Mouse (Mus musculus) stomach, postnatal 0 days (tissue): Measurements from ENCODE around the gene Proser1.

Experiments
- CTCF ChIP-seq: IDR thresholded peaks from 2 replicates; pipeline ENCODE4 v1.5.1; 2016; ENCODE audit warnings: antibody characterized with exemption, low read depth, mild to moderate bottlenecking, moderate library complexity
- EP300 ChIP-seq: optimal IDR thresholded peaks from 2 replicates; pipeline ENCODE3; 2016; ENCODE audit warnings: antibody characterized with exemption

DNA sequence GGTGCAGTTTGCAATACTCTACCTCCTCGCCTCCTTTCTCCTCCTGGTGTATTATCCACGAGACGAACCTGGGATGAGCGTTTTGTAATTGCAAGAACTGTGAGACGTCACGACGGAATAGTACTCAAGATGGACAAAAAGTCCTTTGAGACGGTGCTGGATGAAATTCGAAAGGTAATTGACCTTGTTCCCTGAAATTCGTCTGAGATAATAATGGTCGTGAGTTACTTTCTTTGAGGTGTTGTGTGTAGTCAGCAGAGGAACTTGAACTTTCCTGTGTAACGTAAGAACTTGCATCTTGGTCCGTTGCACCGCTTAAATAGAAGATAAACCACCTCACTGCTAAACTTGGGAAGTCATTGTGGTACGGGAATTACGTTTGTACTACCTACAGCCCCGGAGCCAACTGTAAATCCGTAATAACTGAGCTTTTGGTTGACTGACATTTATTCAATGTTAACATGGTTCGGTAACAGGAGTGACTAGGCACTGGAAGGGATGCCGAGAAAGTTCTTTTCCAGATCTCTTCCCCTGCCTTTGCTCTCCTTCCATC is 756 bp downstream of the Proser1 start:
- TF ChIP-seq CTCF, result no peak
- no peak for TF ChIP-seq EP300
